Mouse (Mus musculus) macrophage (primary cell): ENCODE data around the gene Pdgfc. TPM values are rescaled to one million over a fixed set of nuclear protein-coding genes. Genes with fewer than 3 reads are reported as not detected.

Experiments used
- H3K27ac ChIP-seq: fragments of 350-480 bp; formaldehyde crosslinking; 2 replicates; pipeline ENCODE4 v1.9.0; 2021
- H3K36me3 ChIP-seq: fragments of 350-480 bp; formaldehyde crosslinking; 2 replicates; pipeline ENCODE4 v1.9.0; 2021; ENCODE audit errors: inconsistent target
- H3K4me3 ChIP-seq: fragments of 350-480 bp; formaldehyde crosslinking; 2 replicates; pipeline ENCODE4 v1.9.0; 2021; ENCODE audit errors: inconsistent target
- H3K79me2 ChIP-seq: fragments of 350-480 bp; formaldehyde crosslinking; 2 replicates; pipeline ENCODE4 v1.9.0; 2021; ENCODE audit errors: inconsistent target
- WGBS: methylation state at CpG from one replicate; pipeline ENCODE4 v1.1.7; 2026; ENCODE audit warnings: inconsistent platforms; ENCODE audit not compliant: missing documents; 5-methylcytosine and 5-hydroxymethylcytosine counted together
- polyA plus RNA-seq: library from polyadenylated mRNA; stranded (reverse); fragments of 250-400 nt; gene quantifications from 3 replicates; pipeline ENCODE4 v1.2.4, GENCODE M21; 2018; ENCODE audit warnings: inconsistent platforms

The Pdgfc gene
- polyA plus RNA-seq, 1 experiment from 2014 or later: 26.6 TPM

DNA sequence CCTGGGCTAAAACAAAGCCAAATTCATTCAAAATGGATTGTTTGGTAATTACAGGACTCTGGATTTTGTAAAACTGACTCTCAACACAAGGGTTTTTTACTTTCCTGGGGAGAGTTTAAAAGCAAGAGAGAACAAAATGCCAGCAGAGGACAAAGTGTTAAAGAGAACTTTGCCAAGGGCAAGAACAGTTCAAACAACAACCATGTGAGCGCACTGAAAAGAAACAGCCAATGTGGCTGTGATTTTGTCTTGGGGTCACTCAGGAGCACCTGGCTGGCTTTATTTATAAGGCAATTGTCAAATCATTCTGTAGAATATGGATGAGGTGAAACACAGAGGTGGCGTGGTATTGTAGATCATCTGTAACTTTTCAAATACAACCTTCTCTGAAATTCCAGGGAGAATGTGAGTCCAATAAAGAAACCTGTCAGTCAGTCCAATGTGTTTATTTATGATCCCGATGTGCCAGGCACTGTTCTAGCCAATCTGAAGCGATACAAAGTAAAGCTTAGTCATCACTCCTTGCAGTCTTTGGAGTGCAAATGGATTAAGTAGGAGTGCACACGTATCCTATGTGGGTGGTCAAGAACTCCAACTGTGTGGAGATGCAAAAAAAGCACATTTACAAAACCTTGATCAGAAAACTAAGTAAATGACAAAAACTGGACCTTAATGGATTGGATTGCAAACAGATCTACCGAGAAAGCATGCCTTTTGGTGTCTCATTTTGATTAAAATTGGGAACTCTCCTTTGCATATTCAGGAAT, 1.7 kb upstream of the Pdgfc start:
- Histone ChIP-seq H3K27ac (no peak overlapping the region), H3K36me3 (no peaks in the 10 kb centered on the region), H3K4me3 (no peak overlapping the region), H3K79me2 (no peaks in the 10 kb centered on the region; the same call in 1 of the 2 replicates)
- 96% methylated on average over 6 of the region's 6 CpGs for WGBS

DNA sequence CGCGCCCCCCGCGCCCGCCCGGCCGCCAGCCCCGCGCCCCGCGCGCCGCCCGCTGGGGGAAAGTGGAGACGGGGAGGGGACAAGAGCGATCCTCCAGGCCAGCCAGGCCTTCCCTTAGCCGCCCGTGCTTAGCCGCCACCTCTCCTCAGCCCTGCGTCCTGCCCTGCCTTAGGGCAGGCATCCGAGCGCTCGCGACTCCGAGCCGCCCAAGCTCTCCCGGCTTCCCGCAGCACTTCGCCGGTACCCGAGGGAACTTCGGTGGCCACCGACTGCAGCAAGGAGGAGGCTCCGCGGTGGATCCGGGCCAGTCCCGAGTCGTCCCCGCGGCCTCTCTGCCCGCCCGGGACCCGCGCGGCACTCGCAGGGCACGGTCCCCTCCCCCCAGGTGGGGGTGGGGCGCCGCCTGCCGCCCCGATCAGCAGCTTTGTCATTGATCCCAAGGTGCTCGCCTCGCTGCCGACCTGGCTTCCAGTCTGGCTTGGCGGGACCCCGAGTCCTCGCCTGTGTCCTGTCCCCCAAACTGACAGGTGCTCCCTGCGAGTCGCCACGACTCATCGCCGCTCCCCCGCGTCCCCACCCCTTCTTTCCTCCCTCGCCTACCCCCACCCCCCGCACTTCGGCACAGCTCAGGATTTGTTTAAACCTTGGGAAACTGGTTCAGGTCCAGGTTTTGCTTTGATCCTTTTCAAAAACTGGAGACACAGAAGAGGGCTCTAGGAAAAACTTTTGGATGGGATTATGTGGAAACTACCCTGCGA, 517 bp downstream of the Pdgfc start:
- no peaks in the 10 kb centered on the region for H3K36me3 ChIP-seq
- WGBS: 3% methylated on average over 48 of the region's 68 CpGs
- H3K27ac ChIP-seq: no peak overlapping the region
- peak overlapping the region; percentile 40 for H3K4me3 ChIP-seq
- no peaks in the 10 kb centered on the region; the same call in 1 of the 2 replicates for H3K79me2 ChIP-seq

DNA sequence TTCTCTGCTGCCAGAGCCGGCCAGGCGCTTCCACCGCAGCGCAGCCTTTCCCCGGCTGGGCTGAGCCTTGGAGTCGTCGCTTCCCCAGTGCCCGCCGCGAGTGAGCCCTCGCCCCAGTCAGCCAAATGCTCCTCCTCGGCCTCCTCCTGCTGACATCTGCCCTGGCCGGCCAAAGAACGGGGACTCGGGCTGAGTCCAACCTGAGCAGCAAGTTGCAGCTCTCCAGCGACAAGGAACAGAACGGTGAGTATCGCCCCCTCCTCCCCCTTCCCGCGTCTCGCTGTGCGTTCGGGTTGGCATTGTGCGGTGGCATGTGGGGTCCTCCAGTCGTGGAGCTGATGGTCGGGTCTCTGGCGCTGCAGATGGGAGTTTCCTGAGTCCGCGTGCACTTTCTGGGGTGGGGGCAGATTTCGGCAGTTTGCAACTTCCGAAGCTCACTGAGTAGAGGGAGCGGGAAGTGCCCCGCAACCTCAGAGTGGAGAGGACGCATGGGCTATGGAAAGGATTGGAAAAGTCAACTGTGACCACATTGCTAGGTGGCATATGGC, 1.2 kb downstream of the Pdgfc start:
- Histone ChIP-seq H3K4me3 (peak overlapping the region; percentile 40), H3K79me2 (no peaks in the 10 kb centered on the region; the same call in 1 of the 2 replicates), H3K36me3 (no peaks in the 10 kb centered on the region), H3K27ac (no peak overlapping the region)
- 4% methylated on average over 32 of the region's 34 CpGs for WGBS

DNA sequence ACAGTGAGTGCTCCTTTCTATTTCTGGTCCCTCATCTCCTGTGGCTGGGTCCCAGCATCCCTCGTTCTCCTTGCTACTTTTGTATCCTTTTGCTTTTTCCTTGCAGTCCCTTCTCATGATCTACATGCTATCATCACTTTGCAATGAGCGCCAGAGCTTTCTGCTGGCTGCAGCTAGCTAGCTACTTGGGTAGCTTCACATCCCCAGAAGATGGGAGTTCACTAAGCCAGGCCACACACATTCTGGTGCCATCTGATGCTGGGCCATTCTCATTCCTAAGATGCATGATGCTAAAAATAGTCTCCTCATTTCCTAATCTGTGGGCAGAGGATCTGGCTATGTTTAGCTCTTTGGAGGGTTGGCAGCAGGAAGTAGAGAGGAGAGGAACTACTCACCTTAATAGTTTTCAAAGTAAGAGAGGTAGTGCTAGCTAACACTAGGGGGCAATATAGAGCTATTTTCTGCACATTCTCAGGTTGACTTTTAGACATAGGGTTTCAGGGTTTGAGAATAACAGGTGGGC, 3.0 kb downstream of the Pdgfc start:
- Histone ChIP-seq H3K79me2 (no peaks in the 10 kb centered on the region; the same call in 1 of the 2 replicates), H3K36me3 (no peaks in the 10 kb centered on the region), H3K27ac (no peak overlapping the region), H3K4me3 (no peak overlapping the region)
- WGBS: 60% methylated on average over 2 of the region's 2 CpGs

GRCm38 (mm10) chr3:81044653-81045343, 8.6 kb downstream of the Pdgfc start:
- no peaks in the 10 kb centered on the region for H3K36me3 ChIP-seq
- 100% methylated on average over 2 of the region's 2 CpGs for WGBS
- H3K27ac ChIP-seq: no peak overlapping the region
- H3K79me2 ChIP-seq: no peaks in the 10 kb centered on the region
- no peak overlapping the region for H3K4me3 ChIP-seq

DNA sequence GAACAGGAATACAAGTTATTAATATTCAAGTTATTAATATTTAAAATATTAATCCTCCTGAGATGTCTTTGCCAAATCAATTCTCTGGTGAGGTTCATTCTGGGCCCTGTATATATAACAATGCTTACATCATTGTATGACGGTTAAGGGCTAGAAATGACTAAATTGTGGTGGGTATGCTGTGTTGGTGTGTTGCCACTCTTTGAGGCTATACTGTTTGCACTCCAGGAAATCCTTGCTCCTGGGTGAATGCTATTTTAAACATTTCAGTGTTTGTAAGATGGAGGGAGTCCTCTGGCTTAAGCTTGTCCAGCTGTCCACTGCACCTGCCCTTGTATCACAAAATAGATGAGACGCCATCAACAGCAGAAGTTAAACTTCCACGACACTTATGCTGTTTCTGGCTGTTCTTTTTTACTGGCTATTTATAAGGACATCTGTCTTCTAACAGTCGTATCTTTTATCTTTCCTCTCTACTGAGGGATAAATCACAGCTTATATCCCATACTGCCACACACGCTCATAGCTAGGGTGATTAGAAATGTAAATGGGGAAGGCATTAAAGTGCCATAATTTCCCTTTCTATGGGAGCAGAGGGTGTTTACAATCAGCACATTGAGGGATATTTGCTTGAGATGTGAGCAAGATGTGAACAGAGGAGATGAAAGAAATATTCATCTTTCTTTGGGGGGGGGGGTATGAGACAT, 9.3 kb downstream of the Pdgfc start:
- Histone ChIP-seq H3K4me3 (no peak overlapping the region), H3K27ac (no peak overlapping the region), H3K79me2 (no peaks in the 10 kb centered on the region), H3K36me3 (no peaks in the 10 kb centered on the region)
- 94% methylated on average over 5 of the region's 5 CpGs for WGBS

GRCm38 (mm10) chr3:81046652-81047607, 10.7 kb downstream of the Pdgfc start:
- no peak overlapping the region for H3K4me3 ChIP-seq
- no peaks in the 10 kb centered on the region for H3K36me3 ChIP-seq
- H3K27ac ChIP-seq: peak overlapping the region; percentile 67
- WGBS: 13% methylated on average over 10 of the region's 10 CpGs
- H3K79me2 ChIP-seq: no peaks in the 10 kb centered on the region

DNA sequence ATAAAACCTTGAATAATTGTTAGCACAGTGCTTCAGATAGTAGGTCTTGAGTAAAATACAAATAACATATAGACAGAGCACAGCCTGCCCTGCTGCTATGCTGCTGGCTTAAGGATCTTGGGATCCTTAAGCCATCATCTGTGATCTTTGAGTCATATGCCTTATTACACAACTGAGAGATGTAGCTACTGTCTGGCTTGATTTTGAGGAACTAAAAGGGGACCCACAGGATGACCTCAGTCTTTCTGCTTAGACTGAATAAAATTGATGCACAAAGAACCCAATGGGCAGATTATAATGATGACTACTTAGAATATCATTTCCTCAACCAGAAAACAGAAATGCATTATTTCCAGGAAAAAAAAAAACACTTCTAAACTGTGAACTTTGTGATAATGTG, 15.3 kb downstream of the Pdgfc start:
- Histone ChIP-seq H3K27ac (peak overlapping the region; percentile 87), H3K4me3 (no peak overlapping the region), H3K36me3 (no peaks in the 10 kb centered on the region), H3K79me2 (no peaks in the 10 kb centered on the region)

DNA sequence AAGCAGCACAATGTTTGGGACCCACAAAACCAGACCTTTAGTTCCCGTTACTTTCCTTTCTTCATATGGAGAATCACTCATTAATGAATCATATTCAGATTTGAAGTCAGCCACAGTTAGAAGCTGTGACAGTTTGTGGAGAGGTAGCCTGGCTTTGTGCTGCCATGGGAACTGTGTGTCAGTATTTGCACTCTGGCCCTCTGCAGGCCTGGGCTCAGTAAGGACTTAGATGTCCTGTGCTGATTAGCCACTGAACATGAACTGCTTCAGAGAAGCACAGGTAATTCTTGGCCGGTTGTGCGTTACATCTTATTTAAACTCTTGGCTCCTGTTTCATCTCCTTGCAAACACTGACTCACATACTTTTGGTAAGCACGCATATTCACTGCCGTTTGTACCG, 16.2 kb downstream of the Pdgfc start:
- peak overlapping the region; percentile 87 for H3K27ac ChIP-seq
- no peak overlapping the region for H3K4me3 ChIP-seq
- no peaks in the 10 kb centered on the region for H3K36me3 ChIP-seq
- no peaks in the 10 kb centered on the region for H3K79me2 ChIP-seq
- WGBS: 97% methylated on average over 5 of the region's 6 CpGs

GRCm38 (mm10) chr3:81054074-81054473, 17.9 kb downstream of the Pdgfc start:
- H3K36me3 ChIP-seq: no peaks in the 10 kb centered on the region
- no peaks in the 10 kb centered on the region for H3K79me2 ChIP-seq
- H3K27ac ChIP-seq: no peak overlapping the region
- H3K4me3 ChIP-seq: no peak overlapping the region

DNA sequence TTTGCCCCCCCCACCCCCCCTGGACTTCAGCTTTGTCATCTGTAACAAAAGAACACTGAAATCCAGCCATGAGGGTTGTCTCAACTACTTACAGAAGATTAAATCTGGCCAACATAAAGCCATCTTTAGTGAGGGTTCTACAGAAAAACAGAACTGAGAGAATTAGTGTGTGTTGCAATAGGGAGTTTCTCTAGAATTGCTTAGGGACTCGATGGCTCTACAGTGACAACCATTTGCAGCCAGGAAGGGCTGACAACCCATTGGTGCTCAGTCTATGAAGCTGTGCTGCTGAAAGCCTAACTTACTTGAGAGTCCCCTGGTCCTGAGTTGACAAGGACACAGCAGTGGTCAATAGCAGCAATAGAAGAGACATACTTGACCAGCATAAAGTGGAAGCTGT, 21.5 kb downstream of the Pdgfc start:
- Histone ChIP-seq H3K79me2 (no peaks in the 10 kb centered on the region), H3K36me3 (no peaks in the 10 kb centered on the region), H3K27ac (peak overlapping the region; percentile 22; the same call in 1 of the 2 replicates), H3K4me3 (no peak overlapping the region)
- WGBS: 0% methylated on average over 1 of the region's 1 CpGs

DNA sequence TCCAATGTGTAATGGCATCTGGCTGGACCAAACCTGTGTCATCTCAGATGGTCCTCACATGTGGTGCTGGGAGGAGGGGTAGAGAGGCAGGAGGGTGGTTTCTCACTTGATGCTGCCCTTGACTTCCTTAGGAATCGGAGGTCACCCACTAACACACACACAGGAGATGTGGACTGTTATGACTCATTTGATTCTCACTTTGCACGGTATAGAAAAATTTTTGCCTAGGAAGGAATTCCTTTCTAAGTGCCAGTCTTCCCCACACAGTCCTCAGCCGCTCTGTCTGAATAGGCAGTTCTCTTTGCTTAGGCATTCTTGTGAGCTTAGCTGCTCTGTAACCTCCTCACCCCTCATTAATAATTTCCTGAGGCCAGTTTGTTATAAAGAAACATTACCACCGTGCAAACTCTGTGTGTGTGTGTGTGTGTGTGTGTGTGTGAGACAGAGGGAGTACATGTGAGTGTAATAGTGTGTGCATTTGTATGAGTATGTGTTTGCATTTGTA, 22.4 kb downstream of the Pdgfc start:
- Histone ChIP-seq H3K27ac (peak overlapping the region; percentile 22; the same call in 1 of the 2 replicates), H3K36me3 (no peaks in the 10 kb centered on the region), H3K4me3 (no peak overlapping the region), H3K79me2 (no peaks in the 10 kb centered on the region)
- 76% methylated on average over 4 of the region's 4 CpGs for WGBS

DNA sequence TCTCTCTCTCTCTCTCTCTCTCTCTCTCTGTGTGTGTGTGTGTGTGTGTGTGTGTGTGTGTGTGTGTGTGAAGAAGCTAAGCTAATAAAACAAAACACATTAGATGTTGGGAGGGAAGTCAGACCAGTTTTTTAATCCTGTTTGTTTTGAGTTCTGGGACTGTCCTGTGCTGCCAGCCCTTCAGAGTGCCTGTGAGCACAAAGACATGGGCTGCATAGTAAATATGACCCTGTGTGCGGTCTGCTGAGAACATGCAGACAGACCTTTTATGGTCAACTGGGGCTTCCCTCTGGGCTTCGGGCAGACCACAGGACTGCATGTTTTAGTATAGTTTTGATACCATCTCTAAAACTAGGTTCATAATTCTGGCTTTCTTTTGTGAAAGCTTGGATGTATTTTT, 32.3 kb downstream of the Pdgfc start:
- no peaks in the 10 kb centered on the region for H3K36me3 ChIP-seq
- WGBS: 82% methylated on average over 2 of the region's 2 CpGs
- no peak overlapping the region for H3K4me3 ChIP-seq
- H3K79me2 ChIP-seq: no peaks in the 10 kb centered on the region
- no peak overlapping the region for H3K27ac ChIP-seq
